Mouse (Mus musculus) midbrain, postnatal 0 days (tissue): ENCODE measurements around the gene Pomgnt1. TPM values are rescaled to one million over a fixed set of nuclear protein-coding genes. Genes with fewer than 3 reads are reported as not detected.

ENCODE experiments used
- ATAC-seq: fragments of 200-750 bp; cut with Nextera tagmentation; 2 replicates; pipeline ENCODE4 v1.8.0; 2017; ENCODE audit warnings: moderate number of reproducible peaks, mild to moderate bottlenecking, moderate TSS enrichment, moderate library complexity; ENCODE audit not compliant: low FRiP score
- DNase-seq: peaks from one replicate; pipeline ENCODE4 v3.0.0-alpha.2; 2015; ENCODE audit warnings: low spot score
- H3K27ac ChIP-seq: fragments of 300-500 bp; sonication (generic); 2 replicates; pipeline ENCODE4 v1.5.1; 2014; ENCODE audit warnings: low read depth, mild to moderate bottlenecking, low read length, mixed read lengths
- H3K27me3 ChIP-seq: fragments of 300-500 bp; sonication (generic); 2 replicates; pipeline ENCODE4 v1.6.1; 2014; ENCODE audit warnings: low read length, control low read depth, mixed read lengths; ENCODE audit not compliant: insufficient read depth
- H3K36me3 ChIP-seq: fragments of 300-500 bp; sonication (generic); 2 replicates; pipeline ENCODE4 v1.6.1; 2014; ENCODE audit warnings: low read length, control low read depth, mixed read lengths; ENCODE audit not compliant: insufficient read depth
- H3K4me1 ChIP-seq: fragments of 300-500 bp; sonication (generic); 2 replicates; pipeline ENCODE4 v1.6.1; 2014; ENCODE audit warnings: mild to moderate bottlenecking, control low read depth, antibody characterized with exemption, low read length, mixed read lengths; ENCODE audit not compliant: insufficient read depth
- H3K4me2 ChIP-seq: fragments of 300-500 bp; sonication (generic); 2 replicates; pipeline ENCODE4 v1.6.1; 2014; ENCODE audit warnings: low read depth, mild to moderate bottlenecking, low read length, mixed read lengths; ENCODE audit not compliant: poor library complexity, severe bottlenecking
- H3K4me3 ChIP-seq: fragments of 300-500 bp; sonication (generic); 2 replicates; pipeline ENCODE4 v1.5.1; 2014; ENCODE audit warnings: low read depth, mild to moderate bottlenecking, low read length, moderate library complexity
- H3K9ac ChIP-seq: fragments of 300-500 bp; sonication (generic); replicated peaks from 2 replicates; pipeline ENCODE4 v1.6.1; 2014; ENCODE audit warnings: mild to moderate bottlenecking, low read length, moderate library complexity, mixed read lengths; ENCODE audit not compliant: poor library complexity, severe bottlenecking
- H3K9me3 ChIP-seq: fragments of 300-500 bp; sonication (generic); 2 replicates; pipeline ENCODE4 v1.6.1; 2016; ENCODE audit warnings: low read length, control low read depth
- CTCF ChIP-seq: IDR thresholded peaks from 2 replicates; pipeline ENCODE4 v1.5.1; 2016; ENCODE audit warnings: antibody characterized with exemption, mild to moderate bottlenecking
- WGBS: fragments of 180-500 bp; shearing (Covaris S2); extraction: QIAGEN DNeasy Blood & Tissue Kit; methylation state at CpG from one replicate; pipeline ENCODE4 v1.1.7; 2014; 5-methylcytosine and 5-hydroxymethylcytosine counted together
- polyA plus RNA-seq: library from polyadenylated mRNA; unstranded; fragments of >200 nt; fragmentation: Nextera tagmentation; extraction: Ambion mirVana; gene quantifications from 2 replicates; pipeline ENCODE4 v1.2.1, GENCODE M21; 2015
- total RNA-seq: library from RNA; depleted of rRNA; stranded (reverse); fragments of >200 nt; gene quantifications from 2 replicates; pipeline ENCODE4 v1.2.3, GENCODE M21; 2014

Pomgnt1 gene
- total and polyA plus RNA-seq, 2 experiments from 2014 or later = 58.1 to 78.5 TPM

GRCm38 (mm10) chr4:116076369-116077231, 47.0 kb upstream of the Pomgnt1 start:
- peaks cover 22% of the 10 kb centered on the region for H3K4me1 ChIP-seq
- H3K9me3 ChIP-seq = no peaks in the 10 kb centered on the region
- DNase-seq (peak; percentile 27), ATAC-seq (peak; percentile 3; the same call in 1 of the 2 replicates)
- peaks cover 10% of the 10 kb centered on the region for H3K36me3 ChIP-seq
- peak overlapping the region; percentile 91 for H3K27ac ChIP-seq
- no peaks in the 10 kb centered on the region for H3K27me3 ChIP-seq
- whole genome bisulfite sequencing = 2% methylated on average over 37 of the region's 37 CpGs
- TF ChIP-seq CTCF = no peak
- peak overlapping the region; percentile 99 for H3K4me3 ChIP-seq
- H3K4me2 ChIP-seq = peak overlapping the region; percentile 94
- peak overlapping the region; percentile 97 for H3K9ac ChIP-seq

- Histone ChIP-seq H3K9ac (peak overlapping the region; percentile 97), H3K27me3 (no peaks in the 10 kb centered on the region), H3K4me2 (peak overlapping the region; percentile 94), H3K4me1 (peaks cover 22% of the 10 kb centered on the region), H3K27ac (peak overlapping the region; percentile 91; the same call in 1 of the 2 replicates), H3K9me3 (no peaks in the 10 kb centered on the region), H3K4me3 (peak overlapping the region; percentile 99), H3K36me3 (peaks cover 10% of the 10 kb centered on the region)
- DNase-seq (peak; percentile 5), ATAC-seq (no peak)
- no peak for TF ChIP-seq CTCF
- WGBS = 63% methylated on average over 3 of the region's 3 CpGs
Measured at GRCm38 (mm10) chr4:116077240-116078095, 46.2 kb upstream of the Pomgnt1 start.

DNA sequence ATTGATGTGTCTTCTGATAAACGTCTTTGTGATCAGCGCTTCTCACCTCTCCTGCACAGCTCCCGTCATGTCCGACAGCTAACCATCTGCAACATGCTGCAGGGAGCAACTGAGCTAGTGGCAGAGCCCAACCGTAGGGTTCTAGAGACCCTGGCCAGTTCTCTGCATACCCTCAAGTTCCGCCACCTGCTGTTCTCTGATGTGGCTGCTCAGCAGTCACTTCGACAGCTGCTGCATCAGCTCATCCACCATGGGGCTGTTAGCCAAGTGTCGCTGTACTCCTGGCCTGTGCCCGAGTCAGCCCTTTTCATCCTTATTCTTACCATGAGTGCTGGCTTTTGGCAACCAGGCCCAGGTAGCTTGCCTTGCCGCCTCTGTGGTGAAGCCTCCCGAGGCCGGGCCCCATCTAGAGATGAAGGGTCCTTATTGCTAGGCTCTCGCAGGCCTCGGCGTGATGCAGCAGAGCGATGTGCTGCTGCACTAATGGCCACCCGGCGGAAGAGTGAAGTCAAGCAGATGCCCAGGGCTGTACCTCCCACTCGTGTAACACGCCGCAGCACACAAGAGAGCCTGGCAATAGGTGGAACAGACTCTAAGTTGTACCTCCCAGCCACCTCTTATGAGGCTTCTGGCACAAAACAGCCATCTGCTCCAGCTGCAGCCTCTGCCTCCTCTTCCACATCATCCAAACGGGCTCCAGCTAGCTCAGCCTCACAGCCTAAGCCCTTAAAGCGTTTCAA, 35.0 kb upstream of the Pomgnt1 start:
- no peak overlapping the region for H3K27ac ChIP-seq
- peaks cover 51% of the 10 kb centered on the region for H3K36me3 ChIP-seq
- no peak overlapping the region for H3K4me2 ChIP-seq
- no peaks in the 10 kb centered on the region for H3K4me1 ChIP-seq
- H3K27me3 ChIP-seq = no peaks in the 10 kb centered on the region
- TF ChIP-seq CTCF = no peak
- ATAC-seq (no peak), DNase-seq (peak; percentile 36)
- H3K4me3 ChIP-seq = no peak overlapping the region
- H3K9ac ChIP-seq = no peak overlapping the region
- 90% methylated on average over 23 of the region's 23 CpGs for WGBS
- H3K9me3 ChIP-seq = no peaks in the 10 kb centered on the region

DNA sequence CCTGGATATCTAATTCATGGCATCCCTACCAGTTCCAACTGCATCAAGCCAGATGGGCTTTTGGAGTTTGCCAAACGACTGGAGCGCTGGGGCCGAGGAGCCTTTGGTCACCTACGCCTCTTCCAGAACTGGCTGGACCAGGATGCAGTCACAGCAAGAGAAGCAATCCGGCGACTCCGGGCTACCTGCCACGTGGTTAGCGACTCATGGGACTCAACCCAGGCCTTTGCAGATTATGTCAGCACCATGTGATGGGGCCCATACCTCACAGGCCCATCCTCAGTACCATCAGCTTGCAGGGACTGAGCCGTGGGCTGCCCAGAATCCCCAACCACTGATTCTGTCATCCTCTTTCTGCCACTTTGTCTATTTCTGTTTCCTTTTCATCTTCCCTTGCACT, 27.3 kb upstream of the Pomgnt1 start:
- no peak overlapping the region for H3K4me2 ChIP-seq
- 91% methylated on average over 10 of the region's 10 CpGs for whole genome bisulfite sequencing
- no peak for DNase-seq
- H3K36me3 ChIP-seq = peaks cover 67% of the 10 kb centered on the region
- H3K4me1 ChIP-seq = no peaks in the 10 kb centered on the region
- H3K4me3 ChIP-seq = no peak overlapping the region
- no peak overlapping the region for H3K9ac ChIP-seq
- no peak for TF ChIP-seq CTCF
- H3K27me3 ChIP-seq = no peaks in the 10 kb centered on the region
- no peak overlapping the region for H3K27ac ChIP-seq
- H3K9me3 ChIP-seq = no peaks in the 10 kb centered on the region
- ATAC-seq = no peak

- H3K36me3 ChIP-seq = peaks cover 62% of the 10 kb centered on the region
- H3K4me2 ChIP-seq = no peak overlapping the region
- no peak overlapping the region for H3K27ac ChIP-seq
- 93% methylated on average over 8 of the region's 8 CpGs for WGBS
- no peak overlapping the region for H3K4me3 ChIP-seq
- DNase-seq = no peak
- H3K27me3 ChIP-seq = no peaks in the 10 kb centered on the region
- TF ChIP-seq CTCF = no peak
- H3K4me1 ChIP-seq = no peaks in the 10 kb centered on the region
- H3K9ac ChIP-seq = no peak overlapping the region
- no peak for ATAC-seq
- no peaks in the 10 kb centered on the region for H3K9me3 ChIP-seq
Measured at GRCm38 (mm10) chr4:116097211-116097610, 26.4 kb upstream of the Pomgnt1 start.
